ENCODE assay signal across 11 mouse cellular contexts in genomic region chr1:52230404-52230803, GRCm38 (mm10). TPM values are rescaled to one million over a fixed set of nuclear protein-coding genes. Genes with fewer than 3 reads are reported as not detected.
DNase-seq lines count a peak whose midpoint lies in the region; ATAC-seq and TF ChIP-seq lines count a peak whose summit lies in the region.
"Had no signal": no experiment of that assay in that cellular context is flagged by ENCODE, and none has a peak within 500 bp of the region (broad histone marks: within the 10 kb centered on the region; RNA-seq: fewer than 3 reads in every experiment).

No protein-coding gene starts in this region.

- H3K27ac ChIP-seq in forebrain, embryonic 15.5 days (replicated peaks): no peak overlapping the region
- H3K27ac ChIP-seq in forebrain, embryonic 11.5 days (ENCODE audit: low read depth, low read length): no peak overlapping the region
- no peak overlapping the region for H3K27ac ChIP-seq in left cerebral cortex, adult 2 months
- H3K27ac ChIP-seq in hindbrain, embryonic 15.5 days (replicated peaks): no peak overlapping the region
- no peak overlapping the region for H3K27ac ChIP-seq in midbrain, postnatal 0 days (ENCODE audit: low read depth, low read length)

- H3K36me3 ChIP-seq in forebrain, embryonic 15.5 days: no peaks in the 10 kb centered on the region
- no peaks in the 10 kb centered on the region for H3K36me3 ChIP-seq in forebrain, embryonic 11.5 days (ENCODE audit: control insufficient read depth, insufficient read depth, low read length)
- H3K36me3 ChIP-seq in hindbrain, embryonic 15.5 days: no peaks in the 10 kb centered on the region
- no peaks in the 10 kb centered on the region for H3K36me3 ChIP-seq in midbrain, postnatal 0 days (ENCODE audit: insufficient read depth, low read length)

- H3K27me3 ChIP-seq in forebrain, embryonic 15.5 days: no peaks in the 10 kb centered on the region
- no peaks in the 10 kb centered on the region; the same call in 1 of the 2 replicates for H3K27me3 ChIP-seq in forebrain, embryonic 11.5 days (ENCODE audit: control insufficient read depth, insufficient read depth, low read length)
- no peaks in the 10 kb centered on the region for H3K27me3 ChIP-seq in hindbrain, embryonic 15.5 days
- H3K27me3 ChIP-seq in midbrain, postnatal 0 days (ENCODE audit: insufficient read depth, low read length): no peaks in the 10 kb centered on the region

- ATAC-seq in forebrain, embryonic 15.5 days (replicated peaks): no peak
- ATAC-seq in forebrain, embryonic 11.5 days (replicated peaks; ENCODE audit: low FRiP score): no peak
- ATAC-seq in hindbrain, embryonic 15.5 days (ENCODE audit: low FRiP score, low read depth): no peak
- no peak for ATAC-seq in midbrain, postnatal 0 days (ENCODE audit: low FRiP score)

- DNase-seq in forebrain, embryonic 11.5 days (ENCODE audit: low spot score): no peak
- DNase-seq in left cerebral cortex, adult 2 months (ENCODE audit: extremely low spot score in 1 of 2, low spot score in 2 of 2): no peak
- no peak for DNase-seq in left cerebral cortex, postnatal 25 days (ENCODE audit: low spot score in 2 of 2)
- no peak for DNase-seq in midbrain, postnatal 0 days (ENCODE audit: low spot score)
- no peak for DNase-seq in spleen, postnatal 14 days (ENCODE audit: low spot score in 2 of 2)
- DNase-seq in gastrocnemius, postnatal 36 days: no peak
- DNase-seq: cerebellum, adult 11-12 months; kidney, adult 8-10 months; lung, adult 2 months had no signal

- WGBS in forebrain, embryonic 15.5 days: 78% methylated on average over 1 of the region's 1 CpGs
- 86% methylated on average over 1 of the region's 1 CpGs for WGBS in forebrain, embryonic 11.5 days
- 88% methylated on average over 1 of the region's 1 CpGs for WGBS in hindbrain, embryonic 15.5 days
- 75% methylated on average over 1 of the region's 1 CpGs for WGBS in midbrain, postnatal 0 days

- no peaks in the 10 kb centered on the region for H3K9me3 ChIP-seq in forebrain, embryonic 15.5 days
- no peaks in the 10 kb centered on the region for H3K9me3 ChIP-seq in forebrain, embryonic 11.5 days (ENCODE audit: control insufficient read depth, low read length)
- H3K9me3 ChIP-seq in hindbrain, embryonic 15.5 days: no peaks in the 10 kb centered on the region
- H3K9me3 ChIP-seq in midbrain, postnatal 0 days (ENCODE audit: low read length): no peaks in the 10 kb centered on the region

- intact Hi-C loops in left cerebral cortex, adult 2 months (cut with DNase I): loop anchor here (5.0 to 10.0 kb wide), 2 partner anchors 88 to 614 kb away; partner anchors contain the start of gene Hibch
- intact Hi-C loops in left cerebral cortex, postnatal 25 days (cut with DNase I): loop anchor here (5.0 kb wide), 1 partner anchor 52 kb away; no protein-coding TSS in a partner anchor
- intact Hi-C loops in gastrocnemius, postnatal 36 days (cut with DNase I): loop anchor here (5.0 kb wide), 1 partner anchor 113 kb away; the partner anchor contains the start of gene Stat1

- H3K4me2 ChIP-seq in forebrain, embryonic 15.5 days (replicated peaks): peak overlapping the region; percentile 57; the same call in 1 of the 2 replicates
- H3K4me2 ChIP-seq in forebrain, embryonic 11.5 days (ENCODE audit: low read depth, low read length, severe bottlenecking): no peak overlapping the region
- peak overlapping the region; percentile 60 for H3K4me2 ChIP-seq in hindbrain, embryonic 15.5 days
- peak overlapping the region; percentile 72 for H3K4me2 ChIP-seq in midbrain, postnatal 0 days (ENCODE audit: low read depth, low read length, poor library complexity, severe bottlenecking)

- peaks cover 23% of the 10 kb centered on the region for H3K4me1 ChIP-seq in forebrain, embryonic 15.5 days
- H3K4me1 ChIP-seq in forebrain, embryonic 11.5 days (replicated peaks; ENCODE audit: control insufficient read depth, insufficient read depth, low read length): 0 out of 2 replicates have a peak, but pooled peaks cover 2% of the 10 kb centered on the region
- peaks cover 20% of the 10 kb centered on the region for H3K4me1 ChIP-seq in hindbrain, embryonic 15.5 days (replicated peaks)
- peaks cover 10% of the 10 kb centered on the region for H3K4me1 ChIP-seq in midbrain, postnatal 0 days (ENCODE audit: insufficient read depth, low read length)

- TF ChIP-seq CTCF in left cerebral cortex, adult 2 months (IDR thresholded peaks at IDR 0.05): no peak
- no peak for TF ChIP-seq CTCF in midbrain, postnatal 0 days (IDR thresholded peaks at IDR 0.05)

- no peak overlapping the region for H3K9ac ChIP-seq in forebrain, embryonic 15.5 days (replicated peaks)
- no peak overlapping the region for H3K9ac ChIP-seq in forebrain, embryonic 11.5 days (ENCODE audit: low read length)
- no peak overlapping the region for H3K9ac ChIP-seq in hindbrain, embryonic 15.5 days
- H3K9ac ChIP-seq in midbrain, postnatal 0 days (replicated peaks; ENCODE audit: low read length, poor library complexity, severe bottlenecking): no peak overlapping the region

- 0 out of 2 replicates have a peak overlapping the region, but pooled peaks have one; percentile 89 for H3K4me3 ChIP-seq in forebrain, embryonic 15.5 days
- H3K4me3 ChIP-seq in forebrain, embryonic 11.5 days (ENCODE audit: low read depth, low read length): no peak overlapping the region
- peak overlapping the region; percentile 93 for H3K4me3 ChIP-seq in left cerebral cortex, adult 2 months
- H3K4me3 ChIP-seq in hindbrain, embryonic 15.5 days: no peak overlapping the region
- H3K4me3 ChIP-seq in midbrain, postnatal 0 days (ENCODE audit: low read depth, low read length): peak overlapping the region; percentile 93; the same call in 1 of the 2 replicates

RNA-seq across cellular contexts. Expression of gene Gls, which starts 2.6 kb away (rescaled TPM):
- polyA plus RNA-seq in forebrain, embryonic 15.5 days (2015; fragmentation: Nextera tagmentation; extraction: Ambion mirVana): 35.4 and 37.1 TPM in 2 replicates
- 31.1 and 34.6 TPM in 2 replicates for polyA plus RNA-seq in forebrain, embryonic 11.5 days (2014; fragmentation: Nextera tagmentation; extraction: Ambion mirVana)
- total RNA-seq in left cerebral cortex, adult 2 months (2021): 100 to 1,000 TPM; 402 to 406 TPM
- total RNA-seq in left cerebral cortex, postnatal 25 days (2021): 100 to 1,000 TPM; 374 to 387 TPM
- polyA plus RNA-seq in hindbrain, embryonic 15.5 days (2015; fragmentation: Nextera tagmentation; extraction: Ambion mirVana): 34.1 and 36.2 TPM in 2 replicates
- 181 and 228 TPM in 2 replicates for total RNA-seq in midbrain, postnatal 0 days (2014; rRNA removed)
- polyA plus RNA-seq in midbrain, postnatal 0 days (2015; fragmentation: Nextera tagmentation; extraction: Ambion mirVana): 23.4 and 33.3 TPM in 2 replicates
- total RNA-seq in gastrocnemius, postnatal 36 days (2021): 10 to 100 TPM; 65.6 to 74.8 TPM

Comparison
In these comparisons a context has a peak if more than half of its experiments do, and no peak if none do; other contexts are left out.
1. H3K4me3 ChIP-seq: peak in forebrain, embryonic 15.5 days (single experiment), left cerebral cortex, adult 2 months (single experiment) and midbrain, postnatal 0 days (single experiment); none in forebrain, embryonic 11.5 days (single experiment) and hindbrain, embryonic 15.5 days (single experiment).